Mouse (Mus musculus) bone marrow, adult 2 months (tissue): ENCODE results near the gene Asap3. TPM values are rescaled to one million over a fixed set of nuclear protein-coding genes. Genes with fewer than 3 reads are reported as not detected.

Source experiments
- H3K27ac ChIP-seq: fragments of 200-500 bp; 2 replicates; pipeline ENCODE4 v1.5.1; 2012; ENCODE audit warnings: low read depth, mild to moderate bottlenecking, control low read depth, inconsistent platforms, low read length; ENCODE audit not compliant: control insufficient read depth, poor library complexity, insufficient read depth
- H3K4me1 ChIP-seq: fragments of 200-500 bp; 2 replicates; pipeline ENCODE4 v1.6.1; 2011; ENCODE audit warnings: low read length; ENCODE audit not compliant: control insufficient read depth, insufficient read depth
- H3K4me3 ChIP-seq: fragments of 200-500 bp; replicated peaks from 2 replicates; pipeline ENCODE3; 2011; ENCODE audit warnings: mild to moderate bottlenecking, low read depth, low read length, control low read depth; ENCODE audit not compliant: control insufficient read depth
- CTCF ChIP-seq: fragments of 200-500 bp; IDR thresholded peaks from 2 replicates; pipeline ENCODE4 v1.5.1; 2011; ENCODE audit warnings: low read length, control low read depth; ENCODE audit not compliant: control insufficient read depth, insufficient read depth
- POLR2A ChIP-seq: fragments of 200-500 bp; IDR thresholded peaks from 2 replicates; pipeline ENCODE4 v1.6.1; 2011; ENCODE audit warnings: low read depth, mild to moderate bottlenecking, control low read depth, low read length, borderline replicate concordance; ENCODE audit not compliant: control insufficient read depth
- WGBS: fragments of 180-500 bp; shearing (Covaris S2); methylation state at CpG from one replicate; pipeline ENCODE4 v1.1.7; 2018; 5-methylcytosine and 5-hydroxymethylcytosine counted together
- polyA plus RNA-seq: library from polyadenylated mRNA; stranded (reverse); fragments of >200 nt; gene quantifications from 2 replicates; pipeline ENCODE4 v1.2.4, GENCODE M21; 2011; ENCODE audit warnings: low replicate concordance; ENCODE audit not compliant: missing spikeins, insufficient read depth, insufficient read length

The Asap3 gene
- polyA plus RNA-seq, 1 experiment = 0.60 TPM

DNA sequence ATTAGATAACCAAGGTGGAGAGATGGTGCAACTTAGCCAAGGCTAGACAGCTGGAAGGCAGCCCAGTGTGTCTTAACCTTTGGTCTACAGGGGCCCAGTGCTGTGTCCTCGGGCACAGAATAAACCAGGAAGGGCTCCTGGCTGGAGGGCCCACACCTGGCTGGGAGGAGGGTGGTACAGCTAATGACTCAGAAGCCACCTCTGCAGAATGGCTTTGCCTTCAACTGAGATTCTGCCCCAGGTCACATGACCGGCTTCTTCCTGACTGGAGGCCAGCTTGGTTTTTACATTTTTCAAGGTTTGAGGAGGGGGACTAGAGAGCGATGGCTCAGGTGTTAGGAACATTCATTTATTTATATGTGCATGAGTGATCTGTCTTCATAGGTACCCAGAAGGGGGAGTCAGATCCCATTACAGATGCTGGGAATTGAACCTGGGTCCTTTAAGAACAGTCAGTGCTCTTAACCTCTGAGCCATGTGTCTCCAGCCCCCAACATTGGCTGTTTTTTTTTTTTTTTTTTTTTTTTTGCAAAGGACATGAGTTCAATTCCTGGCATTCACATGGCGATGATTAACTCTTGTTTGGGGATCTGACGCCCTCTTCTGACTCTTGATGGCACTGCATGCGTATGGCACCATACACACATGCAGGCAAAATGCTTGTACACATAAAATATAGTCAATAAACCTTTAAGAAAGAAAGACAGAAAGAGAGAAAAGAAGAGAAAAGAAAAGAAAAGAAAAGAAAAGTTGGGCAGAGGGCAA lies 17.0 kb upstream of the Asap3 start:
- H3K4me3 ChIP-seq = no peak overlapping the region
- H3K4me1 ChIP-seq = peaks cover 5% of the 10 kb centered on the region
- TF ChIP-seq CTCF (peak; percentile 47; the same call in 1 of the 2 replicates), POLR2A (no peak)
- 73% methylated on average over 6 of the region's 6 CpGs for WGBS
- peak overlapping the region; percentile 60 for H3K27ac ChIP-seq

DNA sequence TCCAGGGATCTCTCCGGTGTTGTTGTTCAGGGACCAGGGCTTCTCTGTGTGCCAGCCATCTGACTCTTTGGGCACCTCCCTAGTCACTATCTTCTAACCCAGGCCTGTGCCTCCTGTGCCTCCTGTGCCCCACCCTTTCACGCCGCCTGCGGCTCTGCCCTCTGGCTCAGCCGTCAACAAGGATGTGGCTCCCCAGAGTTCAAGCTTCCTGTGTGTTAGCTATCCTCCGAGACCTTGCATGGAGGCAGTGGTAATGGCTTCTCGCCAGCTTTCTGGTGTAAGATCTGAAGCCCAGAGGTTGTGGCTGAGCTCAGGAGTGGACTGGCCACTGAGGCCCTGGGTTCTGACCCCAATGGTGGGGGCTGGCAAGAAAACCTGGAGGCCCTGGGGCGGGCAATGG lies 16.3 kb upstream of the Asap3 start:
- TF ChIP-seq CTCF = no peak
- peak; percentile 40; the same call in 1 of the 2 replicates for TF ChIP-seq POLR2A
- Histone ChIP-seq H3K27ac (peak overlapping the region; percentile 45), H3K4me1 (peaks cover 5% of the 10 kb centered on the region), H3K4me3 (no peak overlapping the region)
- 27% methylated on average over 8 of the region's 8 CpGs for WGBS

DNA sequence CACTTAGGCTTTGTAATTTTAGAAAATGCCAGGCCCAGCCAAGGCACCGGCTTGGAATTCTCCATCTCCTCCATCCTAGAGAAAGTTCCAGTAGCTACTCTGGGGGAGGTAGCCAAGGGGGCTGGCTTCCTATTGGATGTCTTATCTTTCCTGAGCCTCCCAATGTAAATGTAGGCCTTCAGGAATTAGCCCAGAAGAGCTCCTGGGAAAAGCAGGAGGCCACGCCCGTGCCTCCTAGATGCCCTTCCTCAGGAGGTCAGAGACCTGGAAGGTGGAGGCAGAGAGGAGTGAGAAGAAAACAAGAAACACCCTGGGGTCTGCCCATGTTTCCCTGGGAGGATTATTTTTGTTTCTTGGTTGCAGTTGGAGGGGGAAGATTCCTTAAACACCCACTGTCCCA lies 12.6 kb upstream of the Asap3 start:
- Histone ChIP-seq H3K4me3 (no peak overlapping the region), H3K27ac (no peak overlapping the region), H3K4me1 (no peaks in the 10 kb centered on the region; the same call in 1 of the 2 replicates)

DNA sequence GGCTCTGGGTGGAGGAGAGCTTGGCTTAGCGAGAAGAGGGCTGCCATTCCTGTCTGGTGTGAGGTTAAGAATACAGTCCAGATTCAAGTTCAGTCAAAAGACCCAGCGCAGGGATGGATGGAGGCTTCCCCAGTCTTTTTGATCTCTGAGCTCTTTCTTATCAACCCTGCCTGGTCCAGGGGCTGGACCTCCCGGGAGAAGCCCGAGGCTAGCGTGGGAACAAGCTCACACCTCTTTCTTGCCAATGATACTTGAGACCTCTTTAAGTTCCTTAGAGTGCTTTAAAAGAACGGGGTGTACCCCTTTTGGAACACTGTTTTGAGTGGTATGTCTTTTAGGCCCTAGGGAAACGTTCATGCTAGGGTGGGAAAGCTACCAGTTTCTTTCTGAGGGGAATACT lies 11.1 kb upstream of the Asap3 start:
- no peak for TF ChIP-seq CTCF
- TF ChIP-seq POLR2A = no peak
- WGBS = 92% methylated on average over 7 of the region's 7 CpGs
- Histone ChIP-seq H3K4me1 (peaks cover under 1% of the 10 kb centered on the region; the same call in 1 of the 2 replicates), H3K4me3 (no peak overlapping the region), H3K27ac (no peak overlapping the region)

More for the DNA sequence above, 12.6 kb upstream of the Asap3 start:
- TF ChIP-seq CTCF = no peak
- no peak for TF ChIP-seq POLR2A
- over 99% methylated on average over 3 of the region's 3 CpGs for WGBS

DNA sequence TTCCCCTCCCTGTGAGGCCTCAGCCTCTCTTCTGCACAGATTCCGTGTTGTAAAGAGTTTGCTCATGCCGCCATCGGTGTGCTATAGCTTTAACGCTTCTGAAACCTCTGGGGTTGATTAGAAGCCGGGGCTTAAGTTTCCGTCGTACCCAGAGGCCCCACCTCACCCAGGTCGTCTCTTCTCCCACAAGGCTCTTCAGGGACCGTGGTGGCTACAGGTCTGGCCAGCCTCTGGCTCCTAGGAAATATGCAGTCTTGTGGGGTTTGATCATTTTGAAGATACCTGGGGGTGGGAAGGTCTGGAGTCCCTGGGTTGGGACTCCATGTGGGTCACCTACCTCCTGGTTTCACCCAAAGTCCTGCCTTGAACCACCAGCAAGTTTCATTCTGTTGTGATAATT lies 10.5 kb upstream of the Asap3 start:
- no peak overlapping the region for H3K4me3 ChIP-seq
- WGBS = 90% methylated on average over 9 of the region's 9 CpGs
- no peak for TF ChIP-seq CTCF
- no peak for TF ChIP-seq POLR2A
- H3K27ac ChIP-seq = no peak overlapping the region
- peaks cover 1% of the 10 kb centered on the region; the same call in 1 of the 2 replicates for H3K4me1 ChIP-seq

DNA sequence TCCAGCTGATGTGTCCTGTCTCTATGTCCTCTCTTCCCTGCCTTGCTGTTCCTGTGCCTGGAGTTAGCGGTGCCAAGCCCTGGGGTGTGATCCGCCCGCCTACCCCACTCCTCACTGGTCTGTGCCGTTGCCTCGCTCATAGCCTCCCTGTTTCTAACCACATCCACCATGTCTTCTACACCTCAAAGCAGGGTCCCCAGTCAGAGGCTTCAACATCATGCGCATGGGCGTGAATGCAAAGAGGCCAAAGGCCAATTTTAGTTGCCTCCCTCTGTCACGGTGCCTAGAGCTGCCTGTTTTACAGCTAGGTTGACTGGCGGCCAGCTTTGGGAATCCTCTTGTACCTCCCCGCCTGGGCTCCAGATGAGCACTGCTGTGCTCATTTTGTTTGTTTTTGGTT lies 10.0 kb upstream of the Asap3 start:
- Histone ChIP-seq H3K4me1 (peaks cover 1% of the 10 kb centered on the region; the same call in 1 of the 2 replicates), H3K27ac (no peak overlapping the region), H3K4me3 (no peak overlapping the region)
- WGBS = 93% methylated on average over 10 of the region's 10 CpGs
- TF ChIP-seq POLR2A = peak; percentile 26; the same call in 1 of the 2 replicates
- no peak for TF ChIP-seq CTCF

DNA sequence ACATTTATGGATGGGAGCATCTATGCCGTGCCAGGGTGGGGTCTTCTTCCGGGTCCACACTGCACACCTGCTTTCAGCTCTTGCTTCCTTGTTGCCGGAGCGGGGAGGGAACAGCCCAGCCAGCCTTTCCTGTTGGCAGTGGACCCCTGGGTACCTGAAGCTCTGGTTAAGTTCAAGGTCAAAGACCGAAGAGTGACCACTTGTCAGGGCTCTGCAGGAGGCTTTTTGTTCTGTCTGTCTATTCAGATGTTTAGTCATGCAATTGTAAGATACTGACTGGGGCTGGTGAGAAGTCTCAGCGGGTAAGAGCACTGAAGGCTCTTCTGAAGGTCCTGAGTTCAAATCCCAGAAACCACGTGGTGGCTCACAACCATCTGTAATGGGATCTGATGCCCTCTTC lies 7.3 kb upstream of the Asap3 start:
- H3K27ac ChIP-seq = no peak overlapping the region
- WGBS = 83% methylated on average over 7 of the region's 7 CpGs
- no peak overlapping the region for H3K4me3 ChIP-seq
- TF ChIP-seq POLR2A = no peak
- no peak for TF ChIP-seq CTCF
- H3K4me1 ChIP-seq = peaks cover 1% of the 10 kb centered on the region; the same call in 1 of the 2 replicates

DNA sequence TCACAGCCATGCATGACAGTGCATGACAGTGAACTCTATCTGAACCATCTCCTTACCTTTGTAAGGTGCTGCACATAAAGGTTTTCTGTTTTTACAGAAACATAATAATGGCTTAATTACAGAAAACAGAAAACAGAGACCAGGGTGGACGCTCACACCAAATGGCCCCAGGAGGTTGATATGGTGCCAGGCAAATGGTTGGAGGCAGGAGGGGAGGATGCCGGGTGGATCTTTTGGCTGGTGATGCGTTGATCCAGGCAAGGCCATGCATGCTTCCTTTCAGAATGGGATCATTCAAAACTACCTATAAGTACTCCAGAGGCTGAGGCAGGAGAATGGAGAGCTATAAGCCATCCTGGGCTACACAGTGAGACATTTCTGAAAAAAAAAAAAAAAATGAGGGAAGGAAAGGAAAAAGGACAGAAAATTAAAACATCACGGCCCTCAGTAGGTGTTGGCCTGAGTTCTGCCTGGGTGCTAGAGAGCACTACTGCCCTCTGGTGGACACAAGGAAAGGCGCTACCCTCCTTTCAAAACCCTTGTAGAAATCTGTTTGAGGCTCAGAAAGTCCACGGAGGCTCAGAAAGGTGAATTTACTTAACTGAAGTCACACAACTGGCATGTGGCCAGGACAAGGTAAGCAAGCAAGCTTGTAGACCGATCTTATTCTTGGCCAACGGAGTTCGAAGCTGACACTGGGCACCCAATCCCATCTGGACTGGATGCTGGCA lies 6.4 kb upstream of the Asap3 start:
- 34% methylated on average over 9 of the region's 9 CpGs for WGBS
- TF ChIP-seq CTCF (peak; percentile 97), POLR2A (no peak)
- no peak overlapping the region for H3K27ac ChIP-seq
- peaks cover 1% of the 10 kb centered on the region; the same call in 1 of the 2 replicates for H3K4me1 ChIP-seq
- no peak overlapping the region for H3K4me3 ChIP-seq
